Mouse (Mus musculus) limb, embryonic 12.5 days (tissue): ENCODE results near the gene Dhx35. TPM values are rescaled to one million over a fixed set of nuclear protein-coding genes. Genes with fewer than 3 reads are reported as not detected.

Experiments
- ATAC-seq: fragments of 200-750 bp; cut with Nextera tagmentation; 2 replicates; pipeline ENCODE4 v1.8.0; 2017; ENCODE audit warnings: low read depth, moderate TSS enrichment; ENCODE audit not compliant: insufficient number of reproducible peaks, insufficient read depth, low FRiP score, low TSS enrichment
- H3K27ac ChIP-seq: fragments of 300-500 bp; sonication (generic); 2 replicates; pipeline ENCODE4 v1.5.1; 2016; ENCODE audit warnings: mild to moderate bottlenecking, moderate library complexity
- H3K27me3 ChIP-seq: fragments of 300-500 bp; sonication (generic); 2 replicates; pipeline ENCODE4 v1.6.1; 2016; ENCODE audit warnings: mild to moderate bottlenecking, moderate library complexity
- H3K36me3 ChIP-seq: fragments of 300-500 bp; sonication (generic); 2 replicates; pipeline ENCODE4 v1.6.1; 2016; ENCODE audit warnings: mild to moderate bottlenecking, moderate library complexity
- H3K4me1 ChIP-seq: fragments of 300-500 bp; sonication (generic); replicated peaks from 2 replicates; pipeline ENCODE4 v1.6.1; 2016
- H3K4me2 ChIP-seq: fragments of 300-500 bp; sonication (generic); 2 replicates; pipeline ENCODE4 v1.6.1; 2016; ENCODE audit warnings: mild to moderate bottlenecking, moderate library complexity
- H3K4me3 ChIP-seq: fragments of 300-500 bp; sonication (generic); replicated peaks from 2 replicates; pipeline ENCODE4 v1.5.1; 2016; ENCODE audit warnings: mild to moderate bottlenecking
- H3K9ac ChIP-seq: fragments of 300-500 bp; sonication (generic); replicated peaks from 2 replicates; pipeline ENCODE4 v1.6.1; 2016; ENCODE audit warnings: mild to moderate bottlenecking, moderate library complexity
- H3K9me3 ChIP-seq: fragments of 300-500 bp; sonication (generic); 2 replicates; pipeline ENCODE4 v1.6.1; 2016; ENCODE audit warnings: mild to moderate bottlenecking, moderate library complexity
- WGBS: fragments of 180-500 bp; shearing (Covaris S2); methylation state at CpG from one replicate; pipeline ENCODE4 v1.1.7; 2016; 5-methylcytosine and 5-hydroxymethylcytosine counted together
- polyA plus RNA-seq: library from polyadenylated mRNA; unstranded; fragments of >200 nt; fragmentation: Nextera tagmentation; extraction: Ambion mirVana; gene quantifications from 2 replicates; pipeline ENCODE4 v1.2.1, GENCODE M21; 2016

Dhx35 gene
- polyA plus RNA-seq, 1 experiment from 2014 or later: 15.9 TPM

DNA sequence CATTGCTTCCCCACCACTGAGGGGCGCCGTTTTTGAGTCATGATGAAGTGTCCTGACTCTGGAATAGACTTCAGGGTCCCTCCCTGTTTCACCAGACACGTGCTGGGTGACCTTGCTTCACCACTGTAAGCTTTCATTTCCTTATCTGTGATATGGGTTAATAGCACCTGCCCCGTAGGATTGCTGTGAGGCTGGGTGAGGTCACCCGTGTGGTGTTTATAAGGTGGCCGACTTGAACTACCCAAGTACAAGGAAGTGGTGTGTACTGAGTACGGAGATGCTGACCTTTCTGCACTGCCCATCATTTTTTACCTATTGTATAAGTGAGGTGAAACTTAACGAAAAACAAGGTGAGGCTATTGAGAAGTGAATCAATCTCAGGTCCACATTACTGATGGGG is 9.0 kb downstream of the Dhx35 start:
- ATAC-seq: no peak
- Histone ChIP-seq H3K4me2 (no peak overlapping the region), H3K9me3 (no peaks in the 10 kb centered on the region), H3K27ac (no peak overlapping the region), H3K4me1 (peaks cover 5% of the 10 kb centered on the region; the same call in 1 of the 2 replicates), H3K36me3 (peaks cover 45% of the 10 kb centered on the region), H3K9ac (no peak overlapping the region), H3K4me3 (no peak overlapping the region), H3K27me3 (no peaks in the 10 kb centered on the region)
- 92% methylated on average over 8 of the region's 8 CpGs for WGBS

GRCm38 (mm10) chr2:158815686-158816085 is 21.1 kb downstream of the Dhx35 start:
- no peak for ATAC-seq
- Histone ChIP-seq H3K4me3 (no peak overlapping the region), H3K9me3 (no peaks in the 10 kb centered on the region), H3K36me3 (peaks cover 57% of the 10 kb centered on the region), H3K9ac (no peak overlapping the region), H3K4me2 (no peak overlapping the region), H3K27ac (no peak overlapping the region), H3K27me3 (no peaks in the 10 kb centered on the region), H3K4me1 (no peaks in the 10 kb centered on the region)

DNA sequence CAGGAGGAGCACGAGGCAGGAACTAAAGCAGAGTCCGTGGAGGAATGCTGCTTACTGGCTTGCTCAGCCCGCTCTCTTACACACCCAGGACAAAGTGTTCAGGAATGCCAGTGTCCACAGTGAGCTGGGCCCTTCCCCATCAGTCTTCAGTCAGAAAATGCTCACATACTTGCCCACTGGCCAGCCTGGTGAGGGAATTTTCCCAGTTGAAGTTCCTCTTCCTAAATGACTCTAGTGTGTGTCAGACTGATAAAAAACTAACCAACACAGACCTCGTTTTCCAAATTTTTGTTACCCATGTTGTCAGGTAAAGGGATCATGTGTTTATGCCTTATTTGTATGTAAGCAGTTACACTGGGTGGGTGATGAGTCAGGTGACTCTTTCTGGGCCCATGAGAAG is 21.6 kb downstream of the Dhx35 start:
- no peaks in the 10 kb centered on the region for H3K4me1 ChIP-seq
- ATAC-seq: no peak
- no peaks in the 10 kb centered on the region for H3K27me3 ChIP-seq
- H3K4me2 ChIP-seq: no peak overlapping the region
- H3K9me3 ChIP-seq: no peaks in the 10 kb centered on the region
- no peak overlapping the region for H3K4me3 ChIP-seq
- H3K27ac ChIP-seq: no peak overlapping the region
- peaks cover 60% of the 10 kb centered on the region for H3K36me3 ChIP-seq
- H3K9ac ChIP-seq: no peak overlapping the region
- WGBS: 90% methylated on average over 4 of the region's 4 CpGs

- Histone ChIP-seq H3K4me1 (no peaks in the 10 kb centered on the region), H3K9me3 (no peaks in the 10 kb centered on the region), H3K9ac (no peak overlapping the region), H3K4me3 (no peak overlapping the region), H3K36me3 (peaks cover 67% of the 10 kb centered on the region), H3K4me2 (no peak overlapping the region), H3K27ac (no peak overlapping the region), H3K27me3 (no peaks in the 10 kb centered on the region)
- no peak for ATAC-seq
- 90% methylated on average over 8 of the region's 8 CpGs for WGBS
These were observed 23.1 kb downstream of the Dhx35 start for GRCm38 (mm10) chr2:158817708-158818107.

DNA sequence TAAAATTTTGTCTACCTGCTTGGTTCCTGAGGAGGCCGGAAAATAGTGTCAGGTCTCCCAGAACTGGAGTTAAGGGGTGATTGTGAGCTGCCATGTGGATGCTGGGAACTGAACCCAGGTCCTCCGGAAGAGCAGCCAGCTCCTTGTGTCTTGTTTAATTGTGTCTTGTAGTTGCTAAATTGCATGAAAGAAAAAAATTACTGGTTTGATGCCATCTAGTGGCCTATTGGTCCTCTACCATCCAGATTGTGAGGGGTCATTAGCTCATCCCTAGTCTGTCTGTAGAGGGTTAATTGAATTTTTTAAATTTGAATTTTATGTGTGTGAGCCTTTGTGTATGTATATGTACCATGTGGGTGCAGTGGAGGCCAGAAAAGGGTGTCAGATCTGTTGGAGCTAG is 33.5 kb downstream of the Dhx35 start:
- Histone ChIP-seq H3K9me3 (no peaks in the 10 kb centered on the region), H3K9ac (no peak overlapping the region), H3K27ac (no peak overlapping the region), H3K36me3 (peaks cover 83% of the 10 kb centered on the region), H3K4me1 (no peaks in the 10 kb centered on the region), H3K27me3 (no peaks in the 10 kb centered on the region), H3K4me3 (no peak overlapping the region), H3K4me2 (no peak overlapping the region)
- ATAC-seq: no peak
- WGBS: 88% methylated on average over 2 of the region's 2 CpGs

- no peak overlapping the region for H3K27ac ChIP-seq
- ATAC-seq: no peak
These were observed 35.1 kb downstream of the Dhx35 start for GRCm38 (mm10) chr2:158829746-158830145.

DNA sequence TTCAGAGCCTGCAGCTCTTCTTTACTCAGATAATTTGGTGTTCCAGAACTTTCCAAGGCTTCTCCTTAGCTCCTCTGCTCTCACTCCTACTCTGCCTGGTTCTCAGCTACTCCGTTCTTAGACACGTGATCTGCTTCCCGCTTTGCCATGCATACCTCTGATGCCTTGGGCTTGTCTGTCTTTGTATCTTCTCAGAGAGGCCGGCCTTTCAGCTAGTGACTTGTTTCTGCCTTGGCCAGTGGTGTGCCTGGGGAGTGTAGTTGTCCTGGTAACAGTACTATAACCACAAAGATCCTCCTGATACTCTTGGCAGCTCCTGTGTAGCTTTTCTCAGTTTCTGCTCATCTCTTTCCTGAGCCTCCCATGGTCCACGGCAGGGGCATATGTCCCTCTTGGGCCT is 38.6 kb downstream of the Dhx35 start:
- Histone ChIP-seq H3K4me3 (no peak overlapping the region), H3K4me1 (no peaks in the 10 kb centered on the region), H3K9ac (no peak overlapping the region), H3K27me3 (no peaks in the 10 kb centered on the region), H3K4me2 (no peak overlapping the region), H3K27ac (no peak overlapping the region), H3K36me3 (peaks cover 96% of the 10 kb centered on the region), H3K9me3 (no peaks in the 10 kb centered on the region)
- ATAC-seq: no peak
- WGBS: 83% methylated on average over 5 of the region's 5 CpGs

More at GRCm38 (mm10) chr2:158829746-158830145, 35.1 kb downstream of the Dhx35 start:
- H3K4me2 ChIP-seq: no peak overlapping the region
- WGBS: 81% methylated on average over 6 of the region's 6 CpGs
- H3K4me1 ChIP-seq: no peaks in the 10 kb centered on the region
- no peaks in the 10 kb centered on the region for H3K27me3 ChIP-seq
- H3K36me3 ChIP-seq: peaks cover 88% of the 10 kb centered on the region
- H3K9me3 ChIP-seq: no peaks in the 10 kb centered on the region
- H3K9ac ChIP-seq: no peak overlapping the region
- H3K4me3 ChIP-seq: no peak overlapping the region

DNA sequence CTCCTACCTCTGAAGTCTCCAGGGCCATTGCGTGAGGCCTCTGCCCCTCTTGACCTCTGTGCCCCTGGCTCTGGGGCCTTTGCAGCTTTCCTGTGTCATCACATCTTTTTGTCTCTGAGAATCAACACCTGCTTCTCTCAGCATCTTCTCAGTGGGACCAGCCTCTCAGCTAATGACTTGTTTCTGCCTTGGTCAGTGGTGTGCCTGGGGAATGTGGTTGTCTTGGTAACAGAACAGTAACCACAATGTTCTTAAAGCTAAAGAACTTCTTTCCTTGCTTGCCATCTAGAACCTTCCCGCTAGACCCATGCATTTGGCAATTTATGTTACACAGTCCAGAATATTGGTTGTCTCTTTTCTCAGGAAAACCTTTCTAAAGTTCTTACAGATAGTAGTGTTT is 39.0 kb downstream of the Dhx35 start:
- Histone ChIP-seq H3K36me3 (peaks cover 96% of the 10 kb centered on the region), H3K27ac (no peak overlapping the region), H3K4me2 (no peak overlapping the region), H3K9me3 (no peaks in the 10 kb centered on the region), H3K4me1 (no peaks in the 10 kb centered on the region), H3K9ac (no peak overlapping the region), H3K27me3 (no peaks in the 10 kb centered on the region), H3K4me3 (no peak overlapping the region)
- WGBS: 80% methylated on average over 2 of the region's 2 CpGs
- ATAC-seq: no peak

DNA sequence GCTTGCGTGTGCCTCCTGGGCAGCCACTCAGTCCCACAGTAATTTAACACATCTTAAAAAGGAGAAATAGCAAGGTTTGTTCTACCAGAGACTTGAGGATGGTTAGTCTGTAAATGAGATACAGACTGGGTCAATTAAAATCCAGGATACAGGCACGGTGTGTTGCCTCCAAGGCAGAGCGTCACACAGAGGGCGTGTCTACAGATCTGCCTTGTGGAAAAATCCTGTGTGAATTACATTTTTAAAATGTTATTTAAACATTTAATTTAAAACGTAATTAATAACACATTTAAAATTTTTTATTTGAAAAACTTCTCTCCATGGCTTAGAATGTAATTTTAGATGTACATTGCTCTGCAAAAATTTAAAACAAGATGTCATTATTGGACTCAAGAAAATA is 48.7 kb downstream of the Dhx35 start:
- Histone ChIP-seq H3K4me3 (no peak overlapping the region), H3K4me2 (no peak overlapping the region), H3K27ac (no peak overlapping the region), H3K9ac (peak overlapping the region; percentile 23; the same call in 1 of the 2 replicates), H3K27me3 (no peaks in the 10 kb centered on the region), H3K36me3 (peaks cover 71% of the 10 kb centered on the region), H3K4me1 (peaks cover 6% of the 10 kb centered on the region; the same call in 1 of the 2 replicates), H3K9me3 (no peaks in the 10 kb centered on the region)
- no peak for ATAC-seq
- WGBS: 59% methylated on average over 5 of the region's 5 CpGs

DNA sequence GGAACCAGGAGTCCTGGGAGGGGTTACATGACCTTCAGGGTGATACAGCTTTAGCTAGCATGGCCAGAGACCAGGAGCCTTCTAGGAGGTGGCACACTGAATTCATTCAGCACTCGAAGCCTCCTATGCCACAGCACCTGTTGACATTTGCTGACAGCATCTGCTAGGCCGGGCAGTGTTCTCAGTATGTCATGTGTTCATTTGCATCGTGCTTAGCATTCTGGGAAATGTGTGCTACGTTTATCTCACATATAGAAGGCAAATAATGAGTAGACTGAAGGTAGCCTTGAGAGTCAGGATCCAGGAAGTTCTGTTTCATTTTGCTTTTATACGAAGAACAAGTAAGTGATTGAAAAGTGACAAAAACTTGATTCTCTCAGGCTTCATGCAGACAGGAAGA is 50.4 kb downstream of the Dhx35 start:
- Histone ChIP-seq H3K9ac (no peak overlapping the region), H3K27me3 (no peaks in the 10 kb centered on the region), H3K4me2 (no peak overlapping the region), H3K27ac (no peak overlapping the region), H3K4me1 (peaks cover 6% of the 10 kb centered on the region; the same call in 1 of the 2 replicates), H3K36me3 (peaks cover 74% of the 10 kb centered on the region), H3K9me3 (no peaks in the 10 kb centered on the region), H3K4me3 (no peak overlapping the region)
- no peak for ATAC-seq
- 91% methylated on average over 5 of the region's 5 CpGs for WGBS

DNA sequence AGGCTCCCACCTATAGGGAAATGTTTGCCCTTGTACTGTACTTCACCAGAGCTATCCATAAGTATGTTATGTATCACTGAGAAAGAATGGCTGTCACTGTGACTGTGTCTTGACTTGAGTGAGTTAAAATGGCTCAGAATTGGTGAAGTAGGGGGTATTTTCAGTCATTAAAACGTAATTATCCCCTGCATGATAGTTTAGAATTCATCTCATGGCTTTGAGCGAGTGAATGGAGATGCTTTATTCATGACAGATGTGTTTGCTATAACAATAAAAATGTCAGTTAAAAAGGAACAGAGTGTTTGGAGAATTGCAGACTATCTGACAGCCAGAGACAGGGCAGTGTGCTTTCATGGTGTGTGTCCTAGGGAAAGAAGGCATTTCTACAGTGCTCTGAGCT is 51.6 kb downstream of the Dhx35 start:
- WGBS: 71% methylated on average over 2 of the region's 2 CpGs
- H3K4me2 ChIP-seq: no peak overlapping the region
- H3K27me3 ChIP-seq: no peaks in the 10 kb centered on the region
- no peak for ATAC-seq
- no peak overlapping the region for H3K4me3 ChIP-seq
- H3K36me3 ChIP-seq: peaks cover 68% of the 10 kb centered on the region
- no peak overlapping the region for H3K9ac ChIP-seq
- peaks cover 6% of the 10 kb centered on the region; the same call in 1 of the 2 replicates for H3K4me1 ChIP-seq
- H3K9me3 ChIP-seq: no peaks in the 10 kb centered on the region
- H3K27ac ChIP-seq: no peak overlapping the region

- Histone ChIP-seq H3K9me3 (no peaks in the 10 kb centered on the region), H3K27me3 (no peaks in the 10 kb centered on the region), H3K36me3 (peaks cover 59% of the 10 kb centered on the region), H3K4me3 (no peak overlapping the region), H3K4me2 (no peak overlapping the region), H3K27ac (no peak overlapping the region), H3K4me1 (0 out of 2 replicates have a peak, but pooled peaks cover 2% of the 10 kb centered on the region), H3K9ac (no peak overlapping the region)
- 89% methylated on average over 3 of the region's 3 CpGs for WGBS
- ATAC-seq: no peak
These were observed 53.4 kb downstream of the Dhx35 start for GRCm38 (mm10) chr2:158847991-158848390.
